Mouse (Mus musculus): ENCODE data around the gene Gm35549.

DNA sequence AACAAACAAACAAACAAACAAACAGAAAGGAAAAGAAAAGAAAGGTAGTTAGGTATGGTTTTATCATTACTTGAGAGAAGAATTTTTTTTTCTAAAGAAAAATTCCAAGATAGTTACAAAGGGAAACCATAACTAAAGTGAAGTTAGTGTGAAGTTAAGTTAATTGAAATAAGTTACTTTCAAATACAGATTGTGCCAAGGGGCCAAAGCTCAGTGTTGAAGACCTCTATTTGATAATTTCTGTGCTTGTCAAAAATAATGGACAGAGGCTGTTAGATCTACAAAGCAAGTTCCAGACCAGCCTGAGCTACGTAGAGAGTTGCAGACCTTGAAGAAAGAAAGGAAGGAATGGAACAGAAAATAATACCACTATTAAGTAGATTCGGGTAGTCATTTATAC lies 36.6 kb downstream of the Gm35549 start:
- TF ChIP-seq CTCF (IDR thresholded peaks at IDR 0.05; ENCODE audit: low read depth) (no peak), EP300 (optimal IDR thresholded peaks at IDR 0.05) (no peak)

Measured in stomach, postnatal 0 days (tissue).